Mouse (Mus musculus) mouse trophoblast stem cell (cell line): ENCODE results near the gene Scamp4.

Experiments used
- in situ Hi-C, 2 experiments: fragments of 300-500 bp; cut with MseI, MboI; formaldehyde crosslinking; loops; 2 replicates in 1 of 2; 3 replicates in 1 of 2; pipeline ENCODE4 v1.15.1; 2025

Gene Scamp4

GRCm38 (mm10) chr10:80602698-80603325, at the start of gene Scamp4, which contains the start of gene Adat3:
TSS of gene Scamp4 (plus strand) at chr10:80602872.
TSS of gene Adat3 (plus strand) at chr10:80602880.
- in situ Hi-C loops = no loop called here

GRCm38 (mm10) chr10:80553575-80553974, 49.1 kb upstream of the Scamp4 start:
- in situ Hi-C loops = no loop called here

- in situ Hi-C loops = no loop called here
Measured at GRCm38 (mm10) chr10:80553997-80554396, 48.7 kb upstream of the Scamp4 start.

GRCm38 (mm10) chr10:80557346-80557965, 45.2 kb upstream of the Scamp4 start:
- in situ Hi-C loops = no loop called here

GRCm38 (mm10) chr10:80559431-80559830, 43.2 kb upstream of the Scamp4 start:
- in situ Hi-C loops = no loop called here

- in situ Hi-C loops = no loop called here
Measured at GRCm38 (mm10) chr10:80560621-80561020, 42.1 kb upstream of the Scamp4 start.

GRCm38 (mm10) chr10:80561116-80561944, 41.3 kb upstream of the Scamp4 start, which contains the start of gene Rexo1:
TSS of gene Rexo1 (minus strand) at chr10:80561560.
- in situ Hi-C loops = no loop called here

- in situ Hi-C loops = no loop called here
Measured at GRCm38 (mm10) chr10:80566375-80567092, 36.1 kb upstream of the Scamp4 start.

GRCm38 (mm10) chr10:80568876-80569275, 33.8 kb upstream of the Scamp4 start:
- in situ Hi-C loops = no loop called here

- in situ Hi-C loops = no loop called here
Measured at GRCm38 (mm10) chr10:80569664-80570066, 33.0 kb upstream of the Scamp4 start.

- in situ Hi-C loops = no loop called here
Measured at GRCm38 (mm10) chr10:80570419-80570818, 32.3 kb upstream of the Scamp4 start.

- in situ Hi-C loops = no loop called here
Measured at GRCm38 (mm10) chr10:80570871-80571836, 31.5 kb upstream of the Scamp4 start.

- in situ Hi-C loops = no loop called here
Measured at GRCm38 (mm10) chr10:80572477-80572876, 30.2 kb upstream of the Scamp4 start.

- in situ Hi-C loops = no loop called here
Measured at GRCm38 (mm10) chr10:80573944-80574343, 28.7 kb upstream of the Scamp4 start.

- in situ Hi-C loops = no loop called here
Measured at GRCm38 (mm10) chr10:80574896-80575295, 27.8 kb upstream of the Scamp4 start.

- in situ Hi-C loops = no loop called here
Measured at GRCm38 (mm10) chr10:80575925-80576324, 26.7 kb upstream of the Scamp4 start.

GRCm38 (mm10) chr10:80576351-80577194, 26.1 kb upstream of the Scamp4 start:
- in situ Hi-C loops = no loop called here

GRCm38 (mm10) chr10:80577195-80578130, 25.2 kb upstream of the Scamp4 start, which contains the start of gene Klf16:
TSS of gene Klf16 (minus strand) at chr10:80577321.
- in situ Hi-C loops = no loop called here
